Mouse (Mus musculus): ENCODE measurements around the gene Dpyd.

Dpyd gene

DNA sequence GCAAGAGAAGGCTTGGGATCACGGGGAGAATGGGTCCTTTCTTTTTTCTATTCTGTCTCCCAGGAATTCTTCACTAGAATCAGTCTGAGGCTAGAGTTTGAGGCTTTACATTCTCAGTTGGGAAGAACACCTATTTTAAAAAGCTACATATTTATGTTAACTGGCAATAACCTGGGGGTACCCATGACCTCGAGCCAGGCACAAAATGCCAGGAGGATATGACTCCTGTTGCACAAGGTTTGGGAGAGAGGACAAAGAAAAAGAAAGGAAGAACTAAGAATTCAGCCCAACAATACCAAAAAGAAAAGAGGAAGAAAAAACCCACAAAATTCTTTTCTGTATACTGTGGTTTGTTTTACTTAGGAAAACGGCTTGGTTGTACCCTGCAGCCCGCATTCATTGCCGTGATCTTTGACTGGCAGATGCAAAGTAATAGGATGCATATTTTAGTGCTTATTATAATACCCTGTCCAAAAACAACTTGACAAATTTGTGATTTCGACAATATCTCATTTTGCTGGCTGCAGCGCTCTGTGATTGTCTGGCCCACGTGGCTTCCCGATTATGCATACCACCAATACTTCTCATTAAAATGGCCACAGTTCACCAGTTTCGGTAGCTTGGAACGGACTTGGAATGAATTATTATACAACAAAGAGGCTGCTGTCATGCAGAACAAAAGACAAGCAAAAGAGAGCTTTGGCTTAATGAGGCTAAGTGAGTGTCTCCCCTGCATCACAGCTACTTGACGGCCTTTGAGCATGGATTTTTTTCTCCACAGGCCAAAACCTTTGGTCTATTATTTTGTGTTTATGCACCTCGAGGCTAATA lies 799.8 kb downstream of the Dpyd start:
- no peak for DNase-seq (ENCODE audit: low spot score in 2 of 2)

GRCm38 (mm10) chr3:119362392-119362791 lies 800.5 kb downstream of the Dpyd start:
- no peak for DNase-seq (ENCODE audit: low spot score in 2 of 2)

- no peak for DNase-seq (ENCODE audit: low spot score in 2 of 2)
These were observed 807.0 kb downstream of the Dpyd start for GRCm38 (mm10) chr3:119368931-119369330.

DNA sequence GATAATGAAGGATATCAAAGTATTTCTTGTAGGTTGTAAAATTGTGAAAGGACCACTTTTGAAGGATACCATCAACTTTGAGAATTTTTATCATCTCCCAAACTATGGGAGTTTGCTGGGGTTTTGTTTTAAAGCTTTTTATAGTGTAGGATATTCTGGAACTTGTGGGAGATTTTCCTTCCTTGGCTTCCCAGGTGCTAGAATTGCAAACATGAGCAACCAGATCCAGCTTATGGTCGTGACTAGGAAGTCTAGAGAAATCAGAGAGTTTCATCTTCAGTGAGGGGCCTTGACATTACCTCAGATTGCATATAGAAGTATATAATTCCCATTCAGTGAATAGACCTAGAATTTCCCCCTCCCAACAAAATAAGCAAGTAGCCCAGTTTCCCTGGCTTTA lies 819.2 kb downstream of the Dpyd start:
- DNase-seq (ENCODE audit: low spot score in 2 of 2): no peak

DNA sequence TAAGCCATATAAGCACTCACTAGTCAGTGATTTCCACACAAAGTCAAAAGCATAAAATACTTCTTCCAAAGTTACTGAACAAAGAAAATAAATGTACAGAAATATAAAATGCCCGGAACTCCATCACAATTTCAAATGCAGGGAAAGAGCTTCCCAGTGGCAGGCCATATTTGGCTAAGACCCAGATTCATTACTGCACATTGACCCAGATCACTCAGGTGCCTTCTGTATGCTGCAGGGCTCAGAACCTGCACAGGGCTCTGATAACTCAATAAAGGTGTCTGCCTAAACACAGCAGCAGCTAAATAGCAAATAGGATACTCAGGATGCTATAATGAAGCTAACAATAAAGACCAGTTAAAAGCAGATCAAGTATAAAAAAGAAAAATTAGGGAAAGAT lies 820.5 kb downstream of the Dpyd start:
- no peak for DNase-seq (ENCODE audit: low spot score in 2 of 2)

DNA sequence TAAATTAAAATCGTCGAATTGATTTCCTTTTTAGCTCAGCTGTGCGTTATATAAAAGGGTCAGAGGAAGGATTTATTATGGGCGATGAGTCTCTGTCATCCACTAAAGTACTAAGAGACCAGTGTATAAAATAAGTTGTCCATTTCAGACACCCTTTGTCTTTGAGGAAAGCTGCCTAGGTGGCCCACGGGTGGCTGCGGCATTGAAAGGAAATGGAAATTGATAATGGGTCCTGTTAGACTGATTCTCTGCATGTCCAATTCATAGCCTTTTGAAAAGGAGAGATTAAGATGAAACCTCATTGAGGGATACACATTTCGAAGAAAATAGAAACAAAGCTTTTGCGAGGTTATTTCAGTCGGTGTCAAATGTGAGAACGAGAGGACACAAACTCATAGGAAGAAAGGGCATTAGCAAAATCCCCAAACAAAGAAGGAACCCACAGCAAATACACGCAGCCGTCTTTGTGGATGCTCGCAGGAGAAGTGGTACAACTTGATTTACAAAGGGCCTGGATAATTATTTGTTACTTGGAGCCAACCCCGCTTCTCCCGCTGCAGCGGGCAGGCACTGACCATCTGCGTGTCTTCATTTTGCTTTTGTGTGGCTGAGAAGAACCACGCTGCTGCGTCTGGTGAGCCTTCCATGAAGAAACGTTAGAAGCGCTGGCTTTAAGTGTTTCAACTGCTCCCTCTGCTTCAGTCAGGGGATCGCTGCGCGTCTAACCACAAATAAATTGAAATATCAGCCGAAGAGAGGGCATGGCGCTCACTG lies 825.6 kb downstream of the Dpyd start:
- no peak for DNase-seq (ENCODE audit: low spot score in 2 of 2)

- DNase-seq (ENCODE audit: low spot score in 2 of 2): no peak
These were observed 835.3 kb downstream of the Dpyd start for GRCm38 (mm10) chr3:119397205-119397604.

GRCm38 (mm10) chr3:119402836-119403728 lies 841.2 kb downstream of the Dpyd start:
- DNase-seq (ENCODE audit: low spot score in 2 of 2): no peak

DNA sequence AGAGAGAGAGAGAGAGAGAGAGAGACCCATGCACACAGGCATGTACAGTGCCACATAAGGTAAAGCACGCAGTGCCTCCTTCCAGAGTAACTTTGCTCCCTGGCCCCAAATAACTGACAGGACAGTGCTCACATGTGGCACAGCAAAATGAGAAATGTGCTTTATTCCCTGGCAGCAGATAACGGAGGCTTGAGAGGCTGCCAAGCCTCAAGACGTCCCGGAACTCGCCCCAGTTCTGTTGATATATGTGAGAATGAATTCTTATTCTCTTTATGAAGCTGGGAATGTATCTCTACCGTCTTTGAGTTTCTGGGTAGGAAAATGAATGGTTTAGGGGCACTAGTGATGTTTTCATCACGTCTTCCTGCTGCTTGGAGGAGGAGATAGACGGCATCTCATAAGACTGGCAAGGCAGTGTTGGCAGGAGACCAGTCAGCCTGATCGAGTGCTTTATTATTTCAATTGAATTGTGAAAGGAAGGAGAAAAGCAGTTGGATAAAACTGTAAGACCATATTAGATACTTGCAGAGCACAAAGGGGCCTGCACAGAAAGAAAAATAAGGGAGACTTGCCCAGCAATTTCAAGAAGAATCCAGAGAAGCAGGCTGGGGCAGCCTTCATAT lies 857.3 kb downstream of the Dpyd start:
- DNase-seq (ENCODE audit: low spot score in 2 of 2): no peak

GRCm38 (mm10) chr3:119419745-119420144 lies 857.8 kb downstream of the Dpyd start:
- DNase-seq (ENCODE audit: low spot score in 2 of 2): no peak

- DNase-seq (ENCODE audit: low spot score in 2 of 2): no peak
These were observed 869.4 kb downstream of the Dpyd start for GRCm38 (mm10) chr3:119431339-119431738.

- no peak for DNase-seq (ENCODE audit: low spot score in 2 of 2)
These were observed 869.8 kb downstream of the Dpyd start for GRCm38 (mm10) chr3:119431757-119432156.

GRCm38 (mm10) chr3:119447559-119447958 lies 885.6 kb downstream of the Dpyd start:
- DNase-seq (ENCODE audit: low spot score in 2 of 2): no peak

DNA sequence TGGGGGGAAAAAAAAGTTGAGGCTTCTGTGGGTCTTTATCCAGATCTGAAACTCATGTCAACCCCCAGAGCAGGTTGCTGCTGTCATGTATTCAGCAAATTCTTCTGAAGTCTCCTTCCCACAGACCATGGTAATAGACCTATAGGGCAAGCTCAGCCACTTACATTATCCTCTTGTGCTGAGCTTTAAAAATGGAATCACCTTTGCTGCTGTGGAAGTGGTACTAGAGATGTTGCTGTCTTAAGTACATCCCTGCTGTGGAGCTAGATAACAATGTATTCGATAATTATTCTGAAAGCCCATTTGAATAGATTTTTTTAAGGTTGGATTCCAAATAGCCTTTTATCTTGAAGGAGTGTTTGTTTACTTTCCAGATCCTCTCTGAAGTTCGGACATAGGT lies 902.1 kb downstream of the Dpyd start:
- DNase-seq (ENCODE audit: low spot score in 2 of 2): no peak

DNA sequence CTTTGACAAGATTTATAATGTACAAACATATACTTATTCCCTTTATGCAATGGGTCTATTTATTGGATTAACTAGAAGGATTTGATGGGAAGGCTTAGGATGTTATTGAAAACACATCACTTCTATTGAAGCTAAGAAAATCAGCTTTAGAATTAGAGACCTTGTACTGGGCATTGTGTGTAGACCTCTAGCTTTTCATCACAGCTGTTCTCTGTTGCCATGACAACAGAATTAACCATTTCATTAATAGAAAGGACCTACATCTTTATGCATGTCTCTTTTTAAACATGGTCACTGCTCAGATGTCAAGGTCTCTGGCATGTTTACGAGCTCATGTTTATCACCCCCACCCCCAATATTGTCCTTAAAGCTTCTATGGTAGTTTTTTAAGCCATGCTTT lies 902.5 kb downstream of the Dpyd start:
- DNase-seq (ENCODE audit: low spot score in 2 of 2): no peak

DNA sequence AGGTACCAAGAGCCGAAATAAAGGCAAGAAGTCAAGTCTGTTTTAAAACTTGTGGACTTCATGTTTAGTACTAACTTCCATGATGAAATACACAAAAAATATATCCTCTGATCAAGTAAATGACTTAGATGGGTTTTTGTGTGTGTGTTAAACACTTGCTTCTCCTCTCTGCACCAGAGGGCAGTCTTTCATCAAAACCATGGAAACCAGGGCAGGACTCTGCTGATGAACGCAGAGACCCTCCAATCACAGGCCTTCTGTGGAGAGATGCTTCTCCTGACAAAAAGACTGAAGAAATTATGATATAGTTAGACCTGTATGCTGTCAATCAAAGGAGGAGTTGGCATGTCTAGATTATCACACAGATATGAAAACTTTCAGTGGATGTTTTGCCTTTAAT lies 905.8 kb downstream of the Dpyd start:
- DNase-seq (ENCODE audit: low spot score in 2 of 2): no peak

Data from frontal cortex, postnatal 25 days (tissue).